Mouse (Mus musculus): ENCODE measurements at regions not wholly inside any gene's neighbourhood (a gene's known extent, or its start where the extent isn't known, plus 50 kb on each side); places are given as distances from the start of the nearest gene placed in this dataset.
"Not testable (repeated sequence)": the region's sequence is repeated elsewhere in the genome, so short reads cannot be mapped to it uniquely, and the experiment has no call there.

- DNase-seq (ENCODE audit: low read depth, low spot score), result no peak
Measured at GRCm38 (mm10) chr15:43581246-43581645, 3447.1 kb downstream of the 9330182O14Rik start.

GRCm38 (mm10) chr15:43585751-43586150 lies 3451.6 kb downstream of the 9330182O14Rik start:
- no peak for DNase-seq (ENCODE audit: low read depth, low spot score)

- DNase-seq (ENCODE audit: low read depth, low spot score), result no peak
Measured at GRCm38 (mm10) chr15:43588021-43588420, 3453.9 kb downstream of the 9330182O14Rik start.

GRCm38 (mm10) chr15:43607700-43608099 lies 3473.5 kb downstream of the 9330182O14Rik start:
- no peak for DNase-seq (ENCODE audit: low read depth, low spot score)

- DNase-seq (ENCODE audit: low read depth, low spot score), result no peak
Measured at GRCm38 (mm10) chr15:43609901-43610300, 3475.7 kb downstream of the 9330182O14Rik start.

GRCm38 (mm10) chr15:43614004-43614661 lies 3480.0 kb downstream of the 9330182O14Rik start:
- DNase-seq (ENCODE audit: low read depth, low spot score), result no peak

GRCm38 (mm10) chr15:43615727-43616126 lies 3481.6 kb downstream of the 9330182O14Rik start:
- no peak for DNase-seq (ENCODE audit: low read depth, low spot score)

- DNase-seq (ENCODE audit: low read depth, low spot score), result peak; percentile 9
Measured at GRCm38 (mm10) chr15:43624431-43624965, 3490.3 kb downstream of the 9330182O14Rik start.

- no peak for DNase-seq (ENCODE audit: low read depth, low spot score)
Measured at GRCm38 (mm10) chr15:43625021-43625510, 3490.9 kb downstream of the 9330182O14Rik start.

- no peak for DNase-seq (ENCODE audit: low read depth, low spot score)
Measured at GRCm38 (mm10) chr15:43650818-43651500, 3516.8 kb downstream of the 9330182O14Rik start.

- no peak for DNase-seq (ENCODE audit: low read depth, low spot score)
Measured at GRCm38 (mm10) chr15:43663648-43664047, 3529.5 kb downstream of the 9330182O14Rik start.

- no peak for DNase-seq (ENCODE audit: low read depth, low spot score)
Measured at GRCm38 (mm10) chr15:43678844-43679243, 3544.7 kb downstream of the 9330182O14Rik start.

- no peak for DNase-seq (ENCODE audit: low read depth, low spot score)
Measured at GRCm38 (mm10) chr15:43682176-43682575, 3548.0 kb downstream of the 9330182O14Rik start.

GRCm38 (mm10) chr15:43691998-43692397 lies 3557.8 kb downstream of the 9330182O14Rik start:
- not testable (repeated sequence) for DNase-seq (ENCODE audit: low read depth, low spot score)

- DNase-seq (ENCODE audit: low read depth, low spot score), result no peak
Measured at GRCm38 (mm10) chr15:43695451-43695850, 3561.3 kb downstream of the 9330182O14Rik start.

GRCm38 (mm10) chr15:43717035-43717434 lies 3582.9 kb downstream of the 9330182O14Rik start:
- no peak for DNase-seq (ENCODE audit: low read depth, low spot score)

GRCm38 (mm10) chr15:43717559-43717958 lies 3583.4 kb downstream of the 9330182O14Rik start:
- DNase-seq (ENCODE audit: low read depth, low spot score), result no peak

- no peak for DNase-seq (ENCODE audit: low read depth, low spot score)
Measured at GRCm38 (mm10) chr15:43720916-43721315, 3586.8 kb downstream of the 9330182O14Rik start.

- no peak for DNase-seq (ENCODE audit: low read depth, low spot score)
Measured at GRCm38 (mm10) chr15:43735697-43736096, 3601.5 kb downstream of the 9330182O14Rik start.

- DNase-seq (ENCODE audit: low read depth, low spot score), result peak; percentile 51
Measured at GRCm38 (mm10) chr15:43758256-43758655, 3624.1 kb downstream of the 9330182O14Rik start.

- no peak for DNase-seq (ENCODE audit: low read depth, low spot score)
Measured at GRCm38 (mm10) chr15:43764606-43765005, 3630.4 kb downstream of the 9330182O14Rik start.

GRCm38 (mm10) chr15:43772718-43773117 lies 3638.6 kb downstream of the 9330182O14Rik start:
- peak; percentile 25 for DNase-seq (ENCODE audit: low read depth, low spot score)

Data from forelimb bud, embryonic 11.5 days (tissue).